Mouse (Mus musculus): Measurements from ENCODE around the gene Arhgap24. TPM values are rescaled to one million over a fixed set of nuclear protein-coding genes. Genes with fewer than 3 reads are reported as not detected.
A peak's percentile ranks its signal among the peaks of the same experiment; 100 is the strongest.

Gene Arhgap24
- polyA plus RNA-seq, 1 experiment from 2014 or later, result 4.2 TPM

GRCm38 (mm10) chr5:102844731-102845598 lies 363.8 kb downstream of the Arhgap24 start:
- Histone ChIP-seq H3K4me3 (ENCODE audit: low read depth, low read length) (peak overlapping the region; percentile 34), H3K4me2 (ENCODE audit: low read depth) (peak overlapping the region; percentile 62), H3K27ac (ENCODE audit: low read depth, low read length) (0 out of 2 replicates have a peak overlapping the region, but pooled peaks have one; percentile 35), H3K36me3 (ENCODE audit: control insufficient read depth, insufficient read depth, low read length) (no peaks in the 10 kb centered on the region), H3K4me1 (ENCODE audit: control insufficient read depth, insufficient read depth, low read length) (no peaks in the 10 kb centered on the region), H3K9me3 (ENCODE audit: control insufficient read depth, low read length) (no peaks in the 10 kb centered on the region), H3K9ac (ENCODE audit: low read length) (peak overlapping the region; percentile 48), H3K27me3 (ENCODE audit: control insufficient read depth, insufficient read depth, low read length) (no peaks in the 10 kb centered on the region)
- DNase-seq (ENCODE audit: low spot score), result peak; percentile 78
- peak; percentile 89 for ATAC-seq (ENCODE audit: insufficient read depth, low FRiP score, low TSS enrichment)
- WGBS, result under 1% methylated on average over 21 of the region's 21 CpGs

- Histone ChIP-seq H3K4me1 (ENCODE audit: control insufficient read depth, insufficient read depth, low read length) (no peaks in the 10 kb centered on the region), H3K9me3 (ENCODE audit: control insufficient read depth, low read length) (no peaks in the 10 kb centered on the region), H3K27ac (ENCODE audit: low read depth, low read length) (no peak overlapping the region), H3K27me3 (ENCODE audit: control insufficient read depth, insufficient read depth, low read length) (no peaks in the 10 kb centered on the region), H3K4me3 (ENCODE audit: low read depth, low read length) (no peak overlapping the region; the same call in 1 of the 2 replicates), H3K9ac (ENCODE audit: low read length) (no peak overlapping the region; the same call in 1 of the 2 replicates), H3K4me2 (ENCODE audit: low read depth) (peak overlapping the region; percentile 62), H3K36me3 (ENCODE audit: control insufficient read depth, insufficient read depth, low read length) (no peaks in the 10 kb centered on the region)
- WGBS, result 12% methylated on average over 11 of the region's 11 CpGs
- DNase-seq (ENCODE audit: low spot score), result no peak
- ATAC-seq (ENCODE audit: insufficient read depth, low FRiP score, low TSS enrichment), result no peak
Observed at GRCm38 (mm10) chr5:102845800-102846199, 364.6 kb downstream of the Arhgap24 start.

- Histone ChIP-seq H3K4me2 (ENCODE audit: low read depth) (no peak overlapping the region), H3K27me3 (ENCODE audit: control insufficient read depth, insufficient read depth, low read length) (no peaks in the 10 kb centered on the region), H3K4me1 (ENCODE audit: control insufficient read depth, insufficient read depth, low read length) (no peaks in the 10 kb centered on the region), H3K9ac (ENCODE audit: low read length) (no peak overlapping the region), H3K36me3 (ENCODE audit: control insufficient read depth, insufficient read depth, low read length) (no peaks in the 10 kb centered on the region), H3K27ac (ENCODE audit: low read depth, low read length) (no peak overlapping the region), H3K9me3 (ENCODE audit: control insufficient read depth, low read length) (no peaks in the 10 kb centered on the region), H3K4me3 (ENCODE audit: low read depth, low read length) (no peak overlapping the region)
- ATAC-seq (ENCODE audit: insufficient read depth, low FRiP score, low TSS enrichment) (no peak), DNase-seq (ENCODE audit: low spot score) (no peak)
- 79% methylated on average over 4 of the region's 4 CpGs for WGBS
Observed at GRCm38 (mm10) chr5:102847859-102848258, 366.7 kb downstream of the Arhgap24 start.

GRCm38 (mm10) chr5:102851761-102852160 lies 370.6 kb downstream of the Arhgap24 start:
- Histone ChIP-seq H3K27me3 (ENCODE audit: control insufficient read depth, insufficient read depth, low read length) (no peaks in the 10 kb centered on the region), H3K9ac (ENCODE audit: low read length) (no peak overlapping the region), H3K4me2 (ENCODE audit: low read depth) (no peak overlapping the region), H3K9me3 (ENCODE audit: control insufficient read depth, low read length) (no peaks in the 10 kb centered on the region), H3K4me3 (ENCODE audit: low read depth, low read length) (no peak overlapping the region), H3K36me3 (ENCODE audit: control insufficient read depth, insufficient read depth, low read length) (no peaks in the 10 kb centered on the region), H3K27ac (ENCODE audit: low read depth, low read length) (no peak overlapping the region), H3K4me1 (ENCODE audit: control insufficient read depth, insufficient read depth, low read length) (no peaks in the 10 kb centered on the region)
- no peak for DNase-seq (ENCODE audit: low spot score)
- WGBS, result 79% methylated on average over 2 of the region's 2 CpGs
- no peak for ATAC-seq (ENCODE audit: insufficient read depth, low FRiP score, low TSS enrichment)

GRCm38 (mm10) chr5:102853750-102854149 lies 372.6 kb downstream of the Arhgap24 start:
- H3K36me3 ChIP-seq (ENCODE audit: control insufficient read depth, insufficient read depth, low read length), result no peaks in the 10 kb centered on the region
- no peak overlapping the region for H3K27ac ChIP-seq (ENCODE audit: low read depth, low read length)
- 80% methylated on average over 1 of the region's 1 CpGs for WGBS
- H3K4me2 ChIP-seq (ENCODE audit: low read depth), result no peak overlapping the region
- no peaks in the 10 kb centered on the region for H3K9me3 ChIP-seq (ENCODE audit: control insufficient read depth, low read length)
- H3K4me3 ChIP-seq (ENCODE audit: low read depth, low read length), result no peak overlapping the region
- H3K27me3 ChIP-seq (ENCODE audit: control insufficient read depth, insufficient read depth, low read length), result no peaks in the 10 kb centered on the region
- DNase-seq (ENCODE audit: low spot score) (no peak), ATAC-seq (ENCODE audit: insufficient read depth, low FRiP score, low TSS enrichment) (no peak)
- no peaks in the 10 kb centered on the region for H3K4me1 ChIP-seq (ENCODE audit: control insufficient read depth, insufficient read depth, low read length)
- H3K9ac ChIP-seq (ENCODE audit: low read length), result no peak overlapping the region

GRCm38 (mm10) chr5:102855805-102856204 lies 374.6 kb downstream of the Arhgap24 start:
- H3K4me3 ChIP-seq (ENCODE audit: low read depth, low read length), result no peak overlapping the region
- no peak overlapping the region for H3K9ac ChIP-seq (ENCODE audit: low read length)
- H3K4me1 ChIP-seq (ENCODE audit: control insufficient read depth, insufficient read depth, low read length), result no peaks in the 10 kb centered on the region
- no peaks in the 10 kb centered on the region for H3K27me3 ChIP-seq (ENCODE audit: control insufficient read depth, insufficient read depth, low read length)
- H3K4me2 ChIP-seq (ENCODE audit: low read depth), result no peak overlapping the region
- WGBS, result 56% methylated on average over 10 of the region's 10 CpGs
- DNase-seq (ENCODE audit: low spot score), result peak; percentile 25
- H3K27ac ChIP-seq (ENCODE audit: low read depth, low read length), result no peak overlapping the region
- H3K36me3 ChIP-seq (ENCODE audit: control insufficient read depth, insufficient read depth, low read length), result no peaks in the 10 kb centered on the region
- H3K9me3 ChIP-seq (ENCODE audit: control insufficient read depth, low read length), result no peaks in the 10 kb centered on the region
- ATAC-seq (ENCODE audit: insufficient read depth, low FRiP score, low TSS enrichment), result no peak

GRCm38 (mm10) chr5:102858047-102858446 lies 376.9 kb downstream of the Arhgap24 start:
- Histone ChIP-seq H3K4me3 (ENCODE audit: low read depth, low read length) (no peak overlapping the region), H3K4me1 (ENCODE audit: control insufficient read depth, insufficient read depth, low read length) (no peaks in the 10 kb centered on the region), H3K36me3 (ENCODE audit: control insufficient read depth, insufficient read depth, low read length) (no peaks in the 10 kb centered on the region), H3K4me2 (ENCODE audit: low read depth) (no peak overlapping the region), H3K27ac (ENCODE audit: low read depth, low read length) (no peak overlapping the region), H3K9ac (ENCODE audit: low read length) (no peak overlapping the region), H3K9me3 (ENCODE audit: control insufficient read depth, low read length) (no peaks in the 10 kb centered on the region), H3K27me3 (ENCODE audit: control insufficient read depth, insufficient read depth, low read length) (no peaks in the 10 kb centered on the region)
- ATAC-seq (ENCODE audit: insufficient read depth, low FRiP score, low TSS enrichment), result no peak
- DNase-seq (ENCODE audit: low spot score), result no peak

- WGBS, result 85% methylated on average over 11 of the region's 11 CpGs
- Histone ChIP-seq H3K4me2 (ENCODE audit: low read depth) (no peak overlapping the region), H3K4me3 (ENCODE audit: low read depth, low read length) (no peak overlapping the region), H3K27me3 (ENCODE audit: control insufficient read depth, insufficient read depth, low read length) (no peaks in the 10 kb centered on the region), H3K27ac (ENCODE audit: low read depth, low read length) (no peak overlapping the region), H3K9me3 (ENCODE audit: control insufficient read depth, low read length) (no peaks in the 10 kb centered on the region), H3K9ac (ENCODE audit: low read length) (no peak overlapping the region), H3K36me3 (ENCODE audit: control insufficient read depth, insufficient read depth, low read length) (no peaks in the 10 kb centered on the region), H3K4me1 (ENCODE audit: control insufficient read depth, insufficient read depth, low read length) (no peaks in the 10 kb centered on the region)
- ATAC-seq (ENCODE audit: insufficient read depth, low FRiP score, low TSS enrichment) (no peak), DNase-seq (ENCODE audit: low spot score) (no peak)
Observed at GRCm38 (mm10) chr5:102859749-102860148, 378.6 kb downstream of the Arhgap24 start.

- Histone ChIP-seq H3K27ac (ENCODE audit: low read depth, low read length) (no peak overlapping the region), H3K9ac (ENCODE audit: low read length) (no peak overlapping the region), H3K9me3 (ENCODE audit: control insufficient read depth, low read length) (no peaks in the 10 kb centered on the region), H3K4me3 (ENCODE audit: low read depth, low read length) (no peak overlapping the region), H3K27me3 (ENCODE audit: control insufficient read depth, insufficient read depth, low read length) (no peaks in the 10 kb centered on the region), H3K4me2 (ENCODE audit: low read depth) (no peak overlapping the region), H3K36me3 (ENCODE audit: control insufficient read depth, insufficient read depth, low read length) (no peaks in the 10 kb centered on the region), H3K4me1 (ENCODE audit: control insufficient read depth, insufficient read depth, low read length) (no peaks in the 10 kb centered on the region)
- WGBS, result 47% methylated on average over 5 of the region's 5 CpGs
- DNase-seq (ENCODE audit: low spot score) (no peak), ATAC-seq (ENCODE audit: insufficient read depth, low FRiP score, low TSS enrichment) (no peak)
Observed at GRCm38 (mm10) chr5:102868196-102868595, 387.0 kb downstream of the Arhgap24 start.
